Mouse (Mus musculus): ENCODE results near the gene Garnl3. TPM values are rescaled to one million over a fixed set of nuclear protein-coding genes. Genes with fewer than 3 reads are reported as not detected.
A peak's percentile ranks its signal among the peaks of the same experiment; 100 is the strongest.

Gene Garnl3
- total RNA-seq (2021) = under 1 TPM; 0.34 to 0.69 TPM
- long read RNA-seq, experiment 1 = 0 reads
- long read RNA-seq, experiment 2, partial matches to known transcripts = 0 of 1 reads
- long read RNA-seq, experiment 2, other reads (novel, unspliced or antisense) = 1 of 1 reads

DNA sequence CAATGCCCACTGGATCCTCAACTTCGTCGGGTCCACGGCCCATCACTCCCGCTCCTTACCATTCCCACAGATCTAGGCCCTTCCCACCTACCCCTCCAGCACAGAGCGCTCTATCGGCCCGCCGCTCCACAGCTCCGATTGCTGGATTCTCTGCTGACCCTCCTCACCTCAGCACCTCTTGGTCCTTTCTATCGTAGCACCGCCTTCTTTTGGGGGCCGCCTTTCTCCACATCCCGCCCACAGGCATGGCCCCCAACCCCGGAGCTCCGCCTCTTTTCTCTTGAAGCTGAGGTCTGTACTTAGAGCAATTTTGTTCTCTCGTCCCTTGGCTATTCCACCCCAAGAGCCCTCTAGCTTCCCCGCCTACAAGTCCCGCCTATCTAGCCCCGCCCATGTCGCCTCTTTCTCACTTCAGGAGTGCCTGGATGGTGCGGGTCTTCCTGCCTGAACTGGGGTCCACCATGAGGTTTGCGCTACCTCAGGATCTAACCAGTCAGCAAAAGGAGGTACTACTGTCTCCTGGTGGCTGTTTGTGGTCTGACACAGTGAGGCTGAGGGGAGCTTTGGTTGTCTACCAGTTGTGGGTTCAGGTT lies at the start of gene Garnl3:
Garnl3 (minus strand) TSS at position 155 of the 593 bp plus-strand sequence.
- DNase-seq (ENCODE audit: low spot score) = peak; percentile 52

DNA sequence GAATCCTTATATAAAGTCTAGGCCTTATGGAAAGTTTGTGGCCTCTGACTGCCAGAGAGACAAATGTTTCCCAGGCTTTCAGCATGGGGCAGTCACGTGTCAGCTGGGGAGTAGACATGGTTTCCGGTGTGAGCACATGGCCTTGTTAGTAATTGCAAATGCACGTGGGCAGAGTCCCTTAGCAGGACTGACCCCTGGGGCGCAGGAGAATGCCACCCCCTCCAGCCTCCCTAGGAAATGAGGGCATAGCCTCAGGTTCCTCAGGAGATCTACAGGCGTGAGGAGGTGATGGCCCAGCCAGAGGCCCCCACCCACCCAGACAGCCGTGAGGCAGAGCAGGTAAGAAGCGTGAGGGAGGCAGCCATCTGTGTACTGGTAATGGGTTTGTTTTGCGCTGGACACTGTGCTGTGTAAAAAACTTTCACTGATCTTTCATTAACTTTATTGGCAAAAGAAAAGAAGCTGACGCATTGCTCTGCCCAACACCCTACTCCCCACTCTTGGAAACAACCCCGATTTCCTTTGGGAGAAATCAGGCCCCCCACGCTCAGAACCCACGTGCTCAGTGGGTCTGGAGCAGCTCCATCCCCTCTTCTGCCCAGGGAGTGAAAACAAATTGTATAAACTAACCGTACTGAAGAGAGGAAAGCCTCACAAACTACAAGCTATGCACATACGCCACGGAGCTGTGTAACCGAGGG lies 48.6 kb upstream of the Garnl3 start:
- DNase-seq (ENCODE audit: low spot score) = no peak

DNA sequence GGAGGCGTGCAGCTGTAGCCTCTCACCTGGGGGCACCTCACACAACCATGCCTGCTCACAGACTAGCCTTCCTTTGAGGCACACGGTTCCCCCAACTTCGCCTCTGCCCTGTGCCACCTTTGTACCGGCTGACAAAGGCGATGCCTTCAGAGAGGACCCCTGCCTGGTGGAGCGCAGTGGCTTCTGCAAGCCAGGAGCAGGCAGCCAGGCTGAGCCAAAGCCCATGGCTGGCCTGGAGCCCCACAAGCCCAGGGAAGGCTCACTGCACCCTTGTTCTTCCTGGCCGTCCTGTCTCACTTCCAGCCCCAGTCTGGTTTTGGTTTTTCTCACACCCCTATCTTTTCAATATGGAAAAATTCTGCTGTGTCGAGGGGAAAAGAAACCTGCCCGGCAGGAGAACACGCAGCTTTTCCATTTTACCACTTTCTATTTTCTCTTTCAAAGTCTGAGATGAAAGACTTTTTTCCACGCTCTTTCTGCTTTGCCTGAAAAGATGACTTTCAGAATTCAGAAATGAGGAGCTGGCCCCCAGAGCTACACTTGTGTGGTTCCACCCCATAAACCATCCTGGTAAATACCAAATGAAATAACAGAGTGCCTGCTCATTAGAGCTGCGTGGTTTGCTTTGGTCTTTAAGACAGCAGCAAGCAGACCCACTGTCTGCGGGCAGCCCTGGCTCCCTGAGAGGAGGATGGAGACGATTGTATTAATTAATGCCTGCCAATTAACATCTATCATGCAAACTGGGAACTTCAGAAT lies 47.9 kb upstream of the Garnl3 start:
- DNase-seq (ENCODE audit: low spot score) = no peak

DNA sequence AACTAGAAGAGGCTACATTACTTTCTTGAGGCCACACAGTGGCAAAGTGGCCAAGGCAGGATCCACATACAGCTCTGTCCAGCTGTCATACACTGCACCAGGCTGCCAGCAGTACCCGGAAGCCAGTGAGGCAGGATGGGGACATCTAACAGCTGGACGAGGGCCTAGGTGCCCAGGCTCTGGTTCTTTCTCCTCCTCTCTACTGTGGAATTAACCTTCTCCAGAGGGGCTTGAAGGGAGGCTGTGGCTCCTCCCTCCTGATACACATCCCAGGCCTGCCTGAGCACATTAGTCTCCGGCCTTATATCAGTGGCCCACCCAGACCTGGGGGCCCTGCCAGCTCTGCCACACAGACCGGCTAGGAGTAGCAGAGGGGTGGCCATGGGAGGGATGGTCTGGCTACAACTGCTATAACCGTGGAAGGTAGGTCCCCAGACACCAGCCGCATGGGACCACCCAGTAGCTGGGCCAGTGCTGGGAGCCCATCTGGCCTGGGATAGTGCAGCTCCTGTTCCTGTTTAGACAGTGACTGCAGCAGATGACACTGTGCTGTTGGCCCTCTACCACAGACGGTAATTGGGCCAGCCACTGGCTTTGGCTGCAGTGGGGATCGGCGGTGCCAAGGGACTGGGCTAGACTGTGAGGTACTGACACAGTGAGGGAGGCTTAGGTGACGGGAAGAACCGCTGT lies 46.9 kb upstream of the Garnl3 start:
- peak; percentile 90 for DNase-seq (ENCODE audit: low spot score)

DNA sequence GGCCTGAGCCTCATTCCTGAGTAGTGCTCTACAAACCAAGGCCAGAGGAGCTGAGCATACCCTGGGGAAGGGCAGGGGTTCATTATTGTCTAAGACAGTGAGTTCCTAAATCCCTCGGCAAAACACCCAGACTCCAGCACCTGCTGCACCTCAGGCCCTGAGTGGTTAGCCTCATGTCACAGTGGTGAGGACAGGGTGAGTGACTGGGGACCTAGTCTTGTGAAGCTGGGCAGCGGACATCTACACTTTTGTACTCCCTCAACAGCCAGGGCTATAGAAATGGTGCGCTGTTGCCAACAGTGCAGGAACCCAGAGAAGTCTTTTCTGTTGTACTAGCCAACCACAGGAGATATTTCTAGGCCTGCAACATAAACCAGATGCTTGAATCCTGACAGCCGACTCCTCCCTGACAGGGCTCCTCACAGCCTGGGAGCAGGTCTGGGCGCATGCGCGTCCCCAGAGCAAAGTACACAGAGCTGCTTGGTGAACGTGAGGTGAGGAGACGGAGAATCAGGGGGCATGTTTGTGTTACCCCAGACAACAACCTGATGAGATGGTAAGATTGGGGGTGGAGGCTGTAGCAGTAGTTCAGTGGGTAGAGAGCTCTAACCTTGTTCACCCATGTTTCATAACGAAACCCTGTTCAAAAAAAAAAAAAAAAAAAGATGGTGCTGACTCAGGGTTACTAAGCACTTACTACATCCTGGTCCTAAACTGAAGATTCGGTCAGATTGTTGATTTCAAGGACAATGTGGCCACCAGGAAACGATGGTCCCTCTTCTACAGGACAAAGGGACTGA lies 46.2 kb upstream of the Garnl3 start:
- no peak for DNase-seq (ENCODE audit: low spot score)

DNA sequence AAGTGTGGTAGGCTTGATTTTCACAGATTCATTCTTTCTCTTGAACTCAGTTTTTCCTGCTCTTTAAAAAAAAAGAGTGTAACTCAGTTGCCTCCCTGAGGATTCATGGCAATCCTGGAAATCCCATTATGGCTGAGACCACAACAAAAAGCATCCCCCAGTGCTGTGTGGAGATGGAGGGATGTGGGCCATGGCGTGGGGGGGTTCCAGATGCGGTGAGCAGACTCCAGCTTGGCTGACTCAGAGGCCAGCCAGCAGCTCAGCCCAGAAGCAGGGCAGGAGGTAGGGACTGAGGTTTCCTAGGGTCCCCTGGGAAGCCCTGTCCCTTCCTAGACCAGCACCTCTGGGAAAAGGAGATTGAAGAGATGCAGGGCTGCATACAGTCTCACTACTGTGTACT lies 45.5 kb upstream of the Garnl3 start:
- DNase-seq (ENCODE audit: low spot score) = no peak

DNA sequence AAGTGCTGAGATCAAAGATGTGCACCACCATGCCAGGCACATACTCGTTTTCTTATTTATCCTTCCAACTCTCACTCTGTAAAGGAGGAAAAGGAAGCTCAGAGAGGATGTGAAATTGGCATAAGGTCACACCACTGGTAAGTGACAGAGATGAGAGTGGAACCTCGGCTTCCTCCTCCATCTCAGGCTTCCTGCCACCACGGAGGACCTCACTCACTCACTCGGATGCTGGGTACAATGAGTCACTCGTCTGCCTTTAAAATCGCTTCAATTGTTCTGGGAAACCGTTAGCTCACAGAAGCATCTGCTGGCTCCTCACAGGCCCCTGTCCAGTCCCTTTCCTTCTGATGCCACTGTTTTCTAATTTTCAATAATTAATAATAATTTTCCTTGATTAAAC lies 45.1 kb upstream of the Garnl3 start:
- no peak for DNase-seq (ENCODE audit: low spot score)

DNA sequence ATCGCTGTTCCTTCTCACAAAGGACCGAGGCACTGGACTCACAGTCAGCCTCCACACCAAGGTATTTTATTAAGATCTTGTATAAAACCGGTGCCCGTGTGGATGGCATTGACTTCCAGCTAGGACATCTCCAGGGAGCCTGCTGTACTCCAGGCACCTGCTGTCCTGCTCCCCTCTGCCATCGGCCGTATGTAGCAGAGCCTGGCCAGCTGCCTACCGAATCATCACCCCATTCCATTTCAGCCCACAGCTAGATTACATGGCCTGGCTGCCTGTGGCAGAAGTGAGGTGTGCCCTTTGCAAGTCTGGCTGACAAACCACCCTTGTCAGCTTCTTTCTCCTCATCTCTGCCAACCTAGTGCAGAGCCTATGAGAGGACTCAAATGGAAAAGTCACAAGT lies 42.2 kb upstream of the Garnl3 start:
- DNase-seq (ENCODE audit: low spot score) = peak; percentile 88

DNA sequence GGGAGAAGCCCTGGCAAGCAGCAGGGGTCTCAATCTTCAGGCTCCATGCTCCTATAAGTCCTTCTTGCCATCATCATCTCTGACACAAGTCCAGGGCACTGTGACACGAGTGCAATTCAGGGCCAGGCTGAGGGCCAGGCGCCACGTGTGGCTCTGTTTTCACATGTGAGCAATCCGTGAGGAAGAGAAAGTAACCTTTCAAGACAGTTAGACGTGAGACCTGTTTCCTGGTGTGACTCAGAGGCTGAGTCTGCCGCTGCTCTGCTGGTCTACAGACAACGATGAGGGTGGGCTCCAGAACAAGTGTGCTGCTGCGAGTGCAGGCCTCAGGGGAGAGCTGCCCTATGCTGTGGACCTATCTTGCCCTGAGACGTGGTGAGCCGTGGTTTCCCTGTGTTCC lies 41.7 kb upstream of the Garnl3 start:
- DNase-seq (ENCODE audit: low spot score) = no peak

DNA sequence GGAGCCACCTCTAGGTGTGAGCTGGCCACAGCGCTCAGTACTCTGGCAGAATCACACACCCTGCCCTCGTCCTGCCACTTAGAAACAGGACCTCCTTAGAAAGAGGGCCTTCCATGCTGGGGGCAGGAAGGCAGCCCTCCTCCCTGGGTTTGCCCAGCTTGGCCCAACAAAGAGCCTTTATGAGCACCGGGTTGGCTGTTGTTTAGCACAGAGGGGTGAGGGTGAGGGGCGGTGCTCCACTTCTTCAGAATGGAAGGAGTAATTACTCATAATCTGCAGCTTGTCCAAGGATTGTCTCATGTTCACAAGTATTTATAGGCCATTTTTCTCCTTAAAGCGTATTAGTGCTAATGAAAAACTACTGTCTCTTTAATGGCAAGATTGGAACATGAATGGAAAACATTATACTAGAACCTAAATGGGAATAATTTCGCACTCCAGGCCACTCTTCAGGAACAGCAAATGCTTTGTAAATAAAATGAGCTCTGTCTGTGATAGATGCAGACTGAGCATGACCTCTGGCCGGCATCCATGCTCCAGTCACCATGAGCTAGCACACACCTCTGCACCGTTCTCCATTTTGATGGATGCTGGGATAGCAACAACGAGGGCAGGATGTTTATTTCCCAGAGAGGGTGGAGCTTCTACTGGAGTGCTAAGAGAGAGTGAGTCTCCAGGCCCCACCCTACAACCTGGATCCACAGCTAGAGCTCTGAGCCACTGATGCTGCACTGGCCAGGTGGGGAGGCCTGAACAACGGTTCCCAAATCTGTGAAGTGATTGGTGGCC lies 39.5 kb upstream of the Garnl3 start:
- DNase-seq (ENCODE audit: low spot score) = no peak

DNA sequence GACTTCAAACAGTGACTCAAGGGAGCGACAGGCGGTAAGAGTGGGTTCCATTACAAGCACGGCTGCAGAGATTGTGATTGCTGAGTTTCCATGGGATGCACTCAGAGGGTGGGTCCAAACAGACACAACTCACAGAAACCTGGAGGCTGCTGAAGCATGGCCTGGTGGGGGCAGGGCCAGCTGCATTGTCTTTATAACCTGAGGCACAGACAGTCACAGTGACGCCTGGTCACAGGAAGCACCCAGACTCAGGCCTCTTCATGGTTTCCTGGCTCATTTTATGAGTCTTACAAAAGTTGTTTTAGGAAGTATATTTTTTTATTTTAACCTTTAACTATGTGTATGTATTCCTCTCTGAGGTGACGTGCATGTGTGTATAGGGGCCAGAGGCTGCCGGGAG lies 38.0 kb upstream of the Garnl3 start:
- no peak for DNase-seq (ENCODE audit: low spot score)

DNA sequence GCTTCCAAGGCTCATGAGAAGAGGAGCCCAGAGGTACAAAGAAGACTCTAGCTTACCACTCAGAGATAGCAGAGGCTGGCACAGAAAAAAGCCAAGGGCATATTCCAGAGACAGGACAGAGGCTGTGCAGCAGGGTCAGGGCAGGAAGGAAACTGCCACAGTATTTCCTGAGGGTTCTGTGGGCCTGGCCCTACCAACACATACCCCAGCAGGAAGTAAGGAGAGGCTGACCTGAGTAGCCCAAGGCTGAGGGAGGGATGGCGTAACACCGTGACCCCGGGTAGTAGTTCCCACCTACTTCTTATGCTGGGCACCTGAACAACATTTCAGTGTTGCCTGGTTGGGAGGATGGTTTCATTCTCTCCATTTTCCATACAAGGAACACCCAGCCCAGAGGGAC lies 35.6 kb upstream of the Garnl3 start:
- DNase-seq (ENCODE audit: low spot score) = no peak

DNA sequence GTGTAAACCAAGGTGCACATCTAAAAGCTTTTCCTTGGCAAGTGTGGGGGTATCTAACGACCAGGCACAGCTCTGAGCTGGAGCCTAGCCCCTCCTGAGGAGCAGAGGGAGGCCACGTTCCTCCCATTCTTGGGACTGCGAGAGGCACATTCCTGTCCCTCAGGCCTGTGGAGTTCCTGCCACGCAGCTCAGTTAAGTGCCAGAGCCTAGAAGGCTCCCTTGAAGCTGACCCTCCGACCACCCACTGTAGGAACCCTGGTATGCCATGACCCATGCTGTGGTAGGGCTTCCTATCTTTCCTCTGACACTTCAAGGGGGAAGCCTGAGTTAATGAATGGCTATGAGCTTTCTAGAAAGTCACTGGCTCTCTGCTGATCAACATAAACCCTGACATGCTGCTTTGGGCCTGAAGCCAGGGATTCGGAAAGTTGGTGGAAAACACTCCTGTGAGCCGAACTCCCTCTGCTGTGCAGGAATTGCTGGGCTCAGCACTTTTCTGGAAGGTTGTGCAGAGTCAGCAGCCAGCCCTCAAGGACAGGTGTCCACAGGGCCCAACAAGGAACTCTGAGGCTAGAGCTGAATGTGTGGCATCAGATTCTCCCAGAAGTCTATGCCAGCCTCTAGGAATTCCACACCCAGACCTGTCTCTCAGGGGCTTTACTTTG lies 34.4 kb upstream of the Garnl3 start:
- no peak for DNase-seq (ENCODE audit: low spot score)

DNA sequence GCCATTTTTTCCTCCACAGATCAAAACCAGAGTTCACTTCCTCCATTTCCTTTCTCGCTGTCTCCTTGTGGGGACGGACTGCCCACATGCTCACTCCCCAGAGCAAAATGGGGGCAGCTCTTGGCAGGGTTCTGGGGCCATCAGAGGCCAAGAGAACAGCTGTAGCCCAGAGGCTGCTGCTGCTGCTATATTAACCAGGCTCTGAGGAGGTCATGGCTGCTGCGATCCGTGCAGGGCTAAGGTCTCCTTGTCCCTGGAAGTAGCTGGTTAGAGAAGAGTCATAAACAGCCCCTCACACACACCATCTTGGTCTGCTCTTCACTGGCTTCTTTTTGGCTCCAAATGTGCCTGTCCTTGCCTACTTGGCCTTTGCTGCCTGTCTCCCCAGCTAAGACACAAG lies 33.8 kb upstream of the Garnl3 start:
- no peak for DNase-seq (ENCODE audit: low spot score)

DNA sequence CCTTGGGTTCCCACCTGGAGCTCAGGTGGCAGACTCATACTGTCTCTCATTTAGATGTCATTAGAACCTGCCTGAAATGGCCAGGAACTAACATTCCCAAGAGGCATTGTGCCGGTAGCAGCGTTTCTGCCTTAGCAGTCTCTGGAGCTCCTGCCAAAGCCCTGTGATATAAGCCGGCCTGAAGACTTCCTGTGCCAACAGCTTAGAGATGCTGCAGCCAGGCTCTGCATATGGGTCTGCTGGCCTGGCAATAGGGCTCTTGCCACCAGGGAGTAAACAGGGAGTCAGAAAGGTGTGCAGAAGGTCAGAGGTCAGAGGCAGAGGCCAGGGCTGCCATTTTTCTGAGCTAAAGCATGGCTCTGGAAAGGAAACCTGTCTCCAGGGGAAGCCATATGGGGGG lies 33.2 kb upstream of the Garnl3 start:
- no peak for DNase-seq (ENCODE audit: low spot score)

DNA sequence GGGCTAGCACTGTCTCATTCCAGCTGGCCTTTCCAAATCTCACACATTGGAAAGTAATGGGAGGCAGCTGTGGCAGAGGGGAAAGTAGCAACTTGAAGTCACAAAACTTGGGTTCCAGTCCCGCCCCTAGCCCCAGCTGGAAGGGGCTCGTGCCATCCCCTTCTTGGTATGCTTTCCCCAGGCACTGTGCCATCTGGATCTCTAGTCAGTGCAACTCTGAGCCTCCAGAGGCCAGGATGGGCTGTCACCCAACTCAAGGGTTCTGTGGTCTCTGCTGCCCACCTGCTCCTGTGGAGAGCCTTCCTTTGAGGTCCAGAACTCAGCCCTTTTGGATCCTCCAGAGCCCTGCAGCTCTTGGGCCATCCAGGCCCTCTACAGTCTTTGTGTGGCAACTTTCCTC lies 30.7 kb upstream of the Garnl3 start:
- DNase-seq (ENCODE audit: low spot score) = no peak

DNA sequence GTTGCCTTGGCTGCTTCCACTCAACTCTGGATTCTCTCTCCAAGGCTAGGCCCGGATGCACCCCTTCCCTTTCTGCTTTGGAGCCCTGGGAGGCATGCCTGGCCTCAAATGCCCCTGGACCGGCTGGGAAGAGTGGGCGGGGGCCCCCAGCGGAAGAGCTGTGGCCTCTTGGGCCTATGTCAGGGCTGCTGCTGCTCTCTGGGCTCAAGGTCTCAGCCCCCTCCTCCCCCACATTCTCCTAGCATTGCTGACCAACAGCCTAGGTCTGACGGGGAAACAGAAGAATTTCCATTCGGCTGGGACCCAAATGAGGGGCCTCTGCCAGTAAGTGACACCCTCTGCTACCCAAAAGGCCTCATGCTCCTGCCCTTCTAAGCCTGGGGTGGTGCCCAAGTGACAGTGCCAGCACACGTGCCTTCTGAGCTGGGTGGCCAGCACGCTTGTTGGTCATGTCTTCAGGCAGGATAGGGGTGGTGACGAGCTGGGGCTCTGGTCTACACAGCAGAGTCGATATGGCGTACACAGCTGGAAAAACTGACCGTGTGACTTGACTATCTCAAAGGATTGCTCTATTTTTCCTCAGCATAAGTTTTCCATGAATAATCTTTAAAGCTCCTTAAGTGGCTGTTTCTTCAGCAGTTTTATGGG lies 29.0 kb upstream of the Garnl3 start:
- DNase-seq (ENCODE audit: low spot score) = no peak

DNA sequence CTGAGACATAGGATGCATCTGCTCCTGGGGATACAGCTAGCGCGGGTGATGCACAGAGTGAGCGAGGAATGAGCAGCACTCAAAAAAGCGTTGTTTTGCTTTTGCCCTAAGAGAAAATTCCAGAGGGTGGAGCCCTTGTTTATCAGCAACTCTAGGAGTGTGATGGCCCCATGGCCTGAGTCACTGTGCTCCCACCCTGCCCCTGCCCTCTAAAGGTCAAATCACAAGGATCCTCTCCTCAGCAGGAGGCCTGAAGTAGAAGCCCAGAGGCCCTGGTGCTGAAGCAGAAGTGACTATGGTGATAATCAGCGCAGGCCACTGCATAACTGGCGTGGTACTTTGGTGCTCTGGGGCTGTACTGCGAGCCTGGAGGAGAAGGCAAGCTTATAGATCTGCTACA lies 28.1 kb upstream of the Garnl3 start:
- DNase-seq (ENCODE audit: low spot score) = no peak

DNA sequence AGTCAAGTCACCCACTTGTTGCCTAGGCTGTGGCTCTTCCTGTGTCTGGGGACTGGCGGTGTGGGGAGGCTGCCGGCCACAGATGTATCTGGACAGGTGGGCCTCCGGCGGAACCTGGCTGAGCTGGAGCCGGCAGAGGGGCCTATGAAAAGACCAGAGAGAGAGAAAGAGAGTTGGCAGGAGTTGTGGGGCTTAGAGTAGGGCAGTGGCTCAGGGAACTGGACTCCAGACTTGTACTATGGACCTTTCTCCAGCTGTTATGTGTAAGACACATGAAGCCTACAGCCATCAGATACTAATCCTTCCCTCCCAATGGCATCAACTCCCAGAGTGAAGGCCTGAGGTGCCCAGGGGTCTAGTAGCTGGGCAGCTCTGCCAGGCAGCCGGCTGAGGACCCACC lies 27.4 kb upstream of the Garnl3 start:
- DNase-seq (ENCODE audit: low spot score) = no peak

Data from gastrocnemius, adult 18-20 months (tissue).